Mouse (Mus musculus) thymus, adult 2 months (tissue): Measurements from ENCODE around the gene Col11a2. TPM values are rescaled to one million over a fixed set of nuclear protein-coding genes. Genes with fewer than 3 reads are reported as not detected.

Source experiments
- DNase-seq: peaks from one replicate; pipeline ENCODE4 v3.0.0; 2021
- H3K27ac ChIP-seq: fragments of 200-500 bp; 2 replicates; pipeline ENCODE4 v1.5.1; 2012; ENCODE audit warnings: low read length, control low read depth; ENCODE audit not compliant: control insufficient read depth, insufficient read depth
- H3K27me3 ChIP-seq: fragments of 200-500 bp; 2 replicates; pipeline ENCODE4 v1.6.1; 2012; ENCODE audit warnings: mild to moderate bottlenecking, low read length, moderate library complexity, mixed read lengths; ENCODE audit not compliant: control insufficient read depth, insufficient read depth
- H3K36me3 ChIP-seq: fragments of 200-500 bp; 2 replicates; pipeline ENCODE4 v1.6.1; 2012; ENCODE audit warnings: mild to moderate bottlenecking, low read length, moderate library complexity; ENCODE audit not compliant: control insufficient read depth, insufficient read depth
- H3K4me1 ChIP-seq: fragments of 200-500 bp; replicated peaks from 2 replicates; pipeline ENCODE4 v1.6.1; 2012; ENCODE audit warnings: low read length; ENCODE audit not compliant: control insufficient read depth, insufficient read depth
- H3K4me3 ChIP-seq: fragments of 200-500 bp; 2 replicates; pipeline ENCODE4 v1.5.1; 2012; ENCODE audit warnings: mild to moderate bottlenecking, low read length, control low read depth, moderate library complexity; ENCODE audit not compliant: control insufficient read depth, insufficient read depth
- CTCF ChIP-seq: fragments of 200-500 bp; IDR thresholded peaks from 2 replicates; pipeline ENCODE4 v1.5.1; 2012; ENCODE audit warnings: mild to moderate bottlenecking, control low read depth, low read length, moderate library complexity, borderline replicate concordance; ENCODE audit not compliant: control insufficient read depth, poor library complexity, insufficient read depth; ENCODE audit errors: extremely low read depth
- POLR2A ChIP-seq: fragments of 200-500 bp; IDR thresholded peaks from 2 replicates; pipeline ENCODE4 v1.6.1; 2012; ENCODE audit warnings: mild to moderate bottlenecking, low read length, control low read depth, moderate library complexity; ENCODE audit not compliant: control insufficient read depth, poor library complexity, insufficient read depth; ENCODE audit errors: extremely low read depth
- WGBS: fragments of 180-500 bp; shearing (Covaris S2); methylation state at CpG from one replicate; pipeline ENCODE4 v1.1.7; 2018; 5-methylcytosine and 5-hydroxymethylcytosine counted together
- polyA plus RNA-seq: library from polyadenylated mRNA; depleted of rRNA; stranded (reverse); fragments of >200 nt; gene quantifications from 2 replicates; pipeline ENCODE4 v1.2.3, GENCODE M21; 2012

Col11a2 gene
- polyA plus RNA-seq, 1 experiment = 11.8 TPM

- TF ChIP-seq POLR2A (no peak), CTCF (no peak)
- Histone ChIP-seq H3K4me3 (no peak overlapping the region), H3K4me1 (peaks cover 24% of the 10 kb centered on the region), H3K27ac (no peak overlapping the region), H3K27me3 (no peaks in the 10 kb centered on the region), H3K36me3 (no peaks in the 10 kb centered on the region)
- WGBS = 98% methylated on average over 23 of the region's 23 CpGs
- no peak for DNase-seq
Measured at GRCm38 (mm10) chr17:34021539-34022413, 17.5 kb upstream of the Col11a2 start.

GRCm38 (mm10) chr17:34022414-34022783 lies 16.8 kb upstream of the Col11a2 start:
- Histone ChIP-seq H3K4me1 (peaks cover 31% of the 10 kb centered on the region), H3K27ac (no peak overlapping the region), H3K4me3 (no peak overlapping the region), H3K27me3 (no peaks in the 10 kb centered on the region), H3K36me3 (no peaks in the 10 kb centered on the region)
- DNase-seq = no peak
- no peak for TF ChIP-seq CTCF
- no peak for TF ChIP-seq POLR2A
- WGBS = 96% methylated on average over 14 of the region's 14 CpGs

GRCm38 (mm10) chr17:34022987-34023386 lies 16.2 kb upstream of the Col11a2 start:
- Histone ChIP-seq H3K27me3 (no peaks in the 10 kb centered on the region), H3K4me3 (no peak overlapping the region), H3K36me3 (no peaks in the 10 kb centered on the region), H3K4me1 (peaks cover 31% of the 10 kb centered on the region), H3K27ac (no peak overlapping the region)
- 99% methylated on average over 20 of the region's 20 CpGs for WGBS
- DNase-seq = no peak
- TF ChIP-seq POLR2A (no peak), CTCF (no peak)

- Histone ChIP-seq H3K4me1 (peaks cover 35% of the 10 kb centered on the region), H3K4me3 (no peak overlapping the region; the same call in 1 of the 2 replicates), H3K27ac (no peak overlapping the region), H3K36me3 (no peaks in the 10 kb centered on the region), H3K27me3 (no peaks in the 10 kb centered on the region)
- no peak for DNase-seq
- 80% methylated on average over 9 of the region's 9 CpGs for whole genome bisulfite sequencing
- TF ChIP-seq CTCF = no peak
- TF ChIP-seq POLR2A = no peak
Measured at GRCm38 (mm10) chr17:34023678-34024077, 15.6 kb upstream of the Col11a2 start.

GRCm38 (mm10) chr17:34024317-34024821 lies 14.9 kb upstream of the Col11a2 start, which contains the start of gene Ring1:
Gene Ring1 (minus strand): TSS chr17:34024680.
- no peaks in the 10 kb centered on the region for H3K36me3 ChIP-seq
- peak; percentile 89 for DNase-seq
- H3K27ac ChIP-seq = no peak within 1 kb of the TSS; the same call in 1 of the 2 replicates
- WGBS = under 1% methylated on average over 47 of the region's 58 CpGs
- TF ChIP-seq CTCF (0 out of 2 replicates have a peak, but pooled peaks have one; percentile 28), POLR2A (peak; percentile 81)
- peaks cover 35% of the 10 kb centered on the region for H3K4me1 ChIP-seq
- no peaks in the 10 kb centered on the region for H3K27me3 ChIP-seq
- peak within 1 kb of the TSS; percentile 74 for H3K4me3 ChIP-seq

GRCm38 (mm10) chr17:34024861-34025755 lies 14.1 kb upstream of the Col11a2 start:
- no peaks in the 10 kb centered on the region for H3K36me3 ChIP-seq
- 0 out of 2 replicates have a peak, but pooled peaks have one; percentile 5 for TF ChIP-seq CTCF
- TF ChIP-seq POLR2A = peak; percentile 19; the same call in 1 of the 2 replicates
- peaks cover 39% of the 10 kb centered on the region for H3K4me1 ChIP-seq
- no peak for DNase-seq
- H3K27ac ChIP-seq = no peak overlapping the region; the same call in 1 of the 2 replicates
- 4% methylated on average over 57 of the region's 57 CpGs for WGBS
- H3K27me3 ChIP-seq = no peaks in the 10 kb centered on the region
- H3K4me3 ChIP-seq = peak overlapping the region; percentile 74
